Mouse (Mus musculus) MEL (cell line): ENCODE data around the gene Eogt.

Experiments
- CHD2 ChIP-seq: IDR thresholded peaks from 2 replicates; pipeline ENCODE4 v1.6.1; 2011; ENCODE audit warnings: low read length, improper control_type of control experiment
- NELFE ChIP-seq: IDR thresholded peaks from 2 replicates; pipeline ENCODE4 v1.6.1; 2011; ENCODE audit warnings: low read depth, low read length, improper control_type of control experiment

DNA sequence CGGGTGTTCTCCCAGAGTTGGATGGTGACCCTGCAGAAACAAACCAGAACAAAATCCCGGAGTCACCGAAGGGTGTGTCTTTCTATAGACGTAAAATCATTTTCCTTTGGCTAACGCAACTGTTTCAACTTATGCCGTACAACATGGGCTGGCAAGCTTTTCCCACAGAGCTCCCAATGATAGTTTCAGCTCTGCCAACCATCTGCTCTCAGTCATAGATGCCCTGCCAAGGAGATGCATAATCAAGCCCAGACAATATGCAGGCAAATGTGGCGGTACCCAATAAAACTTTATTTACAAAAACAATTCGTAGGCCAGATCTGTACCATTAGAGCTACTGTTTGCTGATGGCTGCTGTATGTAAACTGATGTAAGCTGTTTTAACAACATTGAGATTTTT lies 36.8 kb downstream of the Eogt start:
- TF ChIP-seq CHD2 (no peak), NELFE (no peak)
